Mouse (Mus musculus) G1E (cell line): ENCODE results near the gene Ktn1.

ENCODE experiments used
- CTCF ChIP-seq: IDR thresholded peaks from 2 replicates; pipeline ENCODE4 v1.5.1; 2012; ENCODE audit warnings: low read depth, low read length, inconsistent platforms, mixed read lengths
- POLR2AphosphoS5 ChIP-seq: IDR thresholded peaks from 2 replicates; pipeline ENCODE4 v1.6.1; 2012; ENCODE audit warnings: low read depth, low read length, inconsistent platforms; ENCODE audit not compliant: insufficient replicate concordance

GRCm38 (mm10) chr14:47776260-47777035, 128.2 kb downstream of the Ktn1 start:
- TF ChIP-seq POLR2AphosphoS5, result no peak
- no peak for TF ChIP-seq CTCF
